Mouse (Mus musculus) liver, embryonic 11.5 days (tissue): Measurements from ENCODE around the gene Hfe2. TPM values are rescaled to one million over a fixed set of nuclear protein-coding genes. Genes with fewer than 3 reads are reported as not detected.

Experiments
- ATAC-seq: fragments of 200-750 bp; cut with Nextera tagmentation; replicated peaks from 2 replicates; pipeline ENCODE4 v1.8.0; 2017; ENCODE audit warnings: moderate number of reproducible peaks, mild to moderate bottlenecking, moderate TSS enrichment, moderate library complexity; ENCODE audit not compliant: low FRiP score
- DNase-seq: peaks from one replicate; pipeline ENCODE4 v3.0.0-alpha.2; 2017; ENCODE audit warnings: low spot score
- H3K27ac ChIP-seq: fragments of 300-500 bp; sonication (generic); 2 replicates; pipeline ENCODE4 v1.5.1; 2014; ENCODE audit warnings: mild to moderate bottlenecking, low read depth, low read length, control low read depth
- H3K27me3 ChIP-seq: fragments of 300-500 bp; sonication (generic); replicated peaks from 2 replicates; pipeline ENCODE4 v1.6.1; 2014; ENCODE audit warnings: low read length, mixed read lengths; ENCODE audit not compliant: control insufficient read depth, insufficient read depth
- H3K36me3 ChIP-seq: fragments of 300-500 bp; sonication (generic); 2 replicates; pipeline ENCODE4 v1.6.1; 2014; ENCODE audit warnings: mild to moderate bottlenecking, low read length, moderate library complexity, mixed read lengths; ENCODE audit not compliant: control insufficient read depth, insufficient read depth
- H3K4me1 ChIP-seq: fragments of 300-500 bp; sonication (generic); replicated peaks from 2 replicates; pipeline ENCODE4 v1.6.1; 2014; ENCODE audit warnings: low read length, mixed read lengths; ENCODE audit not compliant: control insufficient read depth, insufficient read depth
- H3K4me2 ChIP-seq: fragments of 300-500 bp; sonication (generic); 2 replicates; pipeline ENCODE4 v1.6.1; 2014; ENCODE audit warnings: mild to moderate bottlenecking, control low read depth, moderate library complexity
- H3K4me3 ChIP-seq: fragments of 300-500 bp; sonication (generic); 2 replicates; pipeline ENCODE4 v1.5.1; 2014; ENCODE audit warnings: low read depth, low read length, control low read depth
- H3K9ac ChIP-seq: fragments of 300-500 bp; sonication (generic); 2 replicates; pipeline ENCODE4 v1.6.1; 2014; ENCODE audit warnings: low read depth, low read length, control low read depth
- H3K9me3 ChIP-seq: fragments of 300-500 bp; sonication (generic); 2 replicates; pipeline ENCODE4 v1.6.1; 2016; ENCODE audit warnings: low read length, inconsistent platforms, mixed read lengths; ENCODE audit not compliant: control insufficient read depth
- WGBS: fragments of 180-500 bp; shearing (Covaris S2); extraction: QIAGEN DNeasy Blood & Tissue Kit; methylation state at CpG from one replicate; pipeline ENCODE4 v1.1.7; 2014; 5-methylcytosine and 5-hydroxymethylcytosine counted together
- polyA plus RNA-seq: library from polyadenylated mRNA; unstranded; fragments of >200 nt; fragmentation: Nextera tagmentation; extraction: Ambion mirVana; gene quantifications from 2 replicates; pipeline ENCODE4 v1.2.1, GENCODE M21; 2014

Gene Hfe2
- polyA plus RNA-seq, 1 experiment from 2014 or later, result 0.32 TPM

DNA sequence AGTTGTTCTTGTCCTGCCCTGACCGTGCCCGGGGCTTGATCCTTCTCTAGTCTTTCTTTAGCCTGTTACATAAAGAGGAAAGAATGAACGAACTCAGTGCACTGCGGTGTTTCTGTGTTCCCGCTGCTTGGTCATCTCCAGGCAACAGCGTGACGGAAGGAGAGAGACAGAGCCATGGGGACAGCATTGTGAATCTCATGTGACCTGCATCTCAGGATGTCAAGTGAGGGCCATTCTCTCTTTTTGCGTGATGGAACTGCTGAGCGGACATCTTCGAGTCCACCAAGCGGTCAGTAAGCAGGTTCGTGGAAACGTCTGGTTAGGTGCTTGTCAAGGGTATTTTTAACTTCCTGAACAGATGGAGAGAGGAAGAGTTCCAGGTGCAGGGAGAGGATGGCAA is 44.5 kb downstream of the Hfe2 start:
- Histone ChIP-seq H3K4me3 (no peak overlapping the region), H3K4me2 (no peak overlapping the region), H3K4me1 (peaks cover 25% of the 10 kb centered on the region), H3K36me3 (no peaks in the 10 kb centered on the region), H3K9ac (no peak overlapping the region), H3K9me3 (no peaks in the 10 kb centered on the region), H3K27ac (no peak overlapping the region), H3K27me3 (no peaks in the 10 kb centered on the region)
- 92% methylated on average over 13 of the region's 13 CpGs for WGBS
- DNase-seq, result no peak
- ATAC-seq, result no peak

DNA sequence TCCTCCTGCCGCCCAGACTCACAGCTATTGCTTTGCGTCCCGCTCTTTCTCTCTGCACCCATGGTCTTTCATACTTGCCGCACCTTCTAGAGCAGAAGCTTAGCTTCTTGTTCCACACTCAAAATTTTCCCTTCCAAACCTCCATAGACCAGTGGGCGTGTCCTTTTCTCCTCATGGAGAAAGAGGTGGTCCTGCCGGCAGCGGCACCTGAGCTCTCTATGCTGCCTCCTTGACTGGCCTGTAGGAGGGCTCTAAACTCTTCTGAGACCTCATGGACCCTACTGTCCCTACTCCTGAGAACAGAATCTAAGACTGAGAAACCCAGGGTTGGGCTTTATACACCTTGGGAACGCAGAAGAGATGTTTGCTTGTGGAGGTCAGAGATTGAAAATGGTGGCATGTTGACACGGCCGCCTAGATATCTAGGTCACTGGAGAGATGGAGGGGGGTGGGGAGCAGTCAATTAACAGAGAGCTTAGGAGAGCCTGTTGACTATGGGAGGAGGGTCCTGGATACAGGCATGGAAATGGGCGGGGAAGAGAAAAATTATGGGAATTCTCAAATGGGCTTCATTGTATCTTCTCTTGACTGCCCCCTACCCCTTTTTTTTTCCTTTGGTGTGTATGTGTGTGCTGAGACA is 45.1 kb downstream of the Hfe2 start:
- Histone ChIP-seq H3K9me3 (no peaks in the 10 kb centered on the region), H3K27me3 (no peaks in the 10 kb centered on the region), H3K4me3 (no peak overlapping the region), H3K36me3 (no peaks in the 10 kb centered on the region), H3K4me2 (no peak overlapping the region), H3K27ac (peak overlapping the region; percentile 34; the same call in 1 of the 2 replicates), H3K4me1 (peaks cover 22% of the 10 kb centered on the region), H3K9ac (no peak overlapping the region)
- DNase-seq (no peak), ATAC-seq (no peak)
- WGBS, result 84% methylated on average over 11 of the region's 11 CpGs

DNA sequence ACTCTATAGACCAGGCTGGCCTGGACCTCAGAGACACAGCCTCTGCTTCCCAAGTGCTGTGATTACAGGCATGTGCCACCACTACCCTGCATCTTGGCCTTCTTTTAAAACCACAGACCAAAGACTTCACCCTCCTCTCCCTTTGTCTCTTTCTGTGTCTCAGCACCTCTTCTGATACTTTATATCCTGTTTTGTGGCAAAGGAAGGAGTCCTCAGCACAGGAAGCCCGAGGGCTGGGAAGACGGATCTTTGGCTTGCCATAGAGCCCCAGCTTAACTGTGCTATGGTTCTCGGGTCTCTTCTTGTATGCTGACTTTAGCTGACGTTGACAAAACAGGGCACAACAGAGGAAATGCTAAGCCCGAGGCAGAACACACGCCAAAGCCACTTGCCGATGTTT is 45.7 kb downstream of the Hfe2 start:
- Histone ChIP-seq H3K9me3 (no peaks in the 10 kb centered on the region), H3K36me3 (no peaks in the 10 kb centered on the region), H3K4me3 (no peak overlapping the region), H3K4me1 (peaks cover 22% of the 10 kb centered on the region), H3K27me3 (no peaks in the 10 kb centered on the region), H3K27ac (peak overlapping the region; percentile 34; the same call in 1 of the 2 replicates), H3K9ac (no peak overlapping the region), H3K4me2 (no peak overlapping the region)
- ATAC-seq (no peak), DNase-seq (no peak)
- 58% methylated on average over 7 of the region's 7 CpGs for WGBS

DNA sequence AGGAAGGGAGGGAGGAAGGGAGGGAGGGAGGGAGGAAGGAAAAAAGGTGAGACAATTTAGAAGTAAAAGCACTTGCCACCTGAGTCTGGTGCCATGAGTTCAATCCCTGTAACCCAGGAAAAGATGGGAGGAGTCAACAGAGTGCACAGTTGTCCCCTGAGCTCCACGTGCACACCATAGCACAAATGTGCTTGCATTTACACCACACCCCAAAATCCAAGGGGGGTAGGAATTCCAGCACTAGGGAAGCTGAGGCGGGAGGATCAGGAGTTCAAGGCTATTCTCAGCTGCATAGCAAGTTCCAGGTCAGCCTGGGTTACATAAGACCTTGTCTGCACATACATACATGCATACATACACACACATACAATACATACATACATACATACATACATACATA is 46.4 kb downstream of the Hfe2 start:
- 62% methylated on average over 2 of the region's 2 CpGs for WGBS
- H3K27me3 ChIP-seq, result no peaks in the 10 kb centered on the region
- no peak overlapping the region for H3K4me3 ChIP-seq
- H3K4me1 ChIP-seq, result peaks cover 25% of the 10 kb centered on the region
- H3K4me2 ChIP-seq, result no peak overlapping the region
- no peaks in the 10 kb centered on the region for H3K36me3 ChIP-seq
- H3K27ac ChIP-seq, result no peak overlapping the region
- no peak overlapping the region for H3K9ac ChIP-seq
- DNase-seq (no peak), ATAC-seq (no peak)
- H3K9me3 ChIP-seq, result no peaks in the 10 kb centered on the region

DNA sequence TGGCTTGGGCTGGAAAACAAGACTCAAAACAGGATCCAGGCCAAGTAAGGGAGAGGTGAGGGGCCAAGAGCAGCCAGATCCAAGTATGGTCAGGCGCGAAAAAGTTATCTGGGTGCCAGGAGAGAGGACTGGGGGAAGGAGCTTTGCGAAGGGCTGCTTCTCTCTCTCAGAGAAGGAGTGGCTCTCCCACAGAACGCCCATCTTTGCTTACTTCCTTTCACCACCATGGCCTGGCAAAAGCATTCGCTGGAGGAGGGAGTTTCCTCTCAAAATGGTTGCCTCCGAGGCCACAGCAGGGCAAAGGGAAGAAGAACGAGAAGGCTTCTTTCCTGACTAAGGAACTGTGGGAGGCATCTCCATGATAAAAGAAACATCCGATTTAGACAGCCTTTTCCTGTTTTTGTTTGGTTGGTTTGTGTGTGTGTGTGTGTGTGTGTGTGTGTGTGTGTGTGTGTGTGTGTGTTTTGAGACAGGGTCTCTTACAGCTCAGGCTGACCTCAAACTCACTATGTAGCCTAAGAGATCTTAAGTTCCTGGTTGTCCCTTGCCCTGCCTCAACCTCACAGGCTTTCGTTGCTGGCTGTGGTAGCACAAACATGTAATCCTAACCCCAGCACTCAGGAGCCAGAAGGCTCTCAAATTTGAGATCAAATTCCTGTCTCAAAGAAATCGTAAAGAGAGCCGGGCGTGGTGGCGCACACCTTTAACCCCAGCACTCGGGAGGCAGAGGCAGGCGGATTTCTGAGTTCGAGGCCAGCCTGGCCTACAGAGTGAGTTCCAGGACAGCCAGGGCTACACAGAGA is 47.1 kb downstream of the Hfe2 start:
- DNase-seq (no peak), ATAC-seq (no peak)
- Histone ChIP-seq H3K27me3 (no peaks in the 10 kb centered on the region), H3K4me3 (no peak overlapping the region), H3K4me2 (no peak overlapping the region), H3K9ac (0 out of 2 replicates have a peak overlapping the region, but pooled peaks have one; percentile 20), H3K9me3 (no peaks in the 10 kb centered on the region), H3K4me1 (peaks cover 32% of the 10 kb centered on the region), H3K36me3 (no peaks in the 10 kb centered on the region), H3K27ac (peak overlapping the region; percentile 38)
- WGBS, result 59% methylated on average over 16 of the region's 16 CpGs

DNA sequence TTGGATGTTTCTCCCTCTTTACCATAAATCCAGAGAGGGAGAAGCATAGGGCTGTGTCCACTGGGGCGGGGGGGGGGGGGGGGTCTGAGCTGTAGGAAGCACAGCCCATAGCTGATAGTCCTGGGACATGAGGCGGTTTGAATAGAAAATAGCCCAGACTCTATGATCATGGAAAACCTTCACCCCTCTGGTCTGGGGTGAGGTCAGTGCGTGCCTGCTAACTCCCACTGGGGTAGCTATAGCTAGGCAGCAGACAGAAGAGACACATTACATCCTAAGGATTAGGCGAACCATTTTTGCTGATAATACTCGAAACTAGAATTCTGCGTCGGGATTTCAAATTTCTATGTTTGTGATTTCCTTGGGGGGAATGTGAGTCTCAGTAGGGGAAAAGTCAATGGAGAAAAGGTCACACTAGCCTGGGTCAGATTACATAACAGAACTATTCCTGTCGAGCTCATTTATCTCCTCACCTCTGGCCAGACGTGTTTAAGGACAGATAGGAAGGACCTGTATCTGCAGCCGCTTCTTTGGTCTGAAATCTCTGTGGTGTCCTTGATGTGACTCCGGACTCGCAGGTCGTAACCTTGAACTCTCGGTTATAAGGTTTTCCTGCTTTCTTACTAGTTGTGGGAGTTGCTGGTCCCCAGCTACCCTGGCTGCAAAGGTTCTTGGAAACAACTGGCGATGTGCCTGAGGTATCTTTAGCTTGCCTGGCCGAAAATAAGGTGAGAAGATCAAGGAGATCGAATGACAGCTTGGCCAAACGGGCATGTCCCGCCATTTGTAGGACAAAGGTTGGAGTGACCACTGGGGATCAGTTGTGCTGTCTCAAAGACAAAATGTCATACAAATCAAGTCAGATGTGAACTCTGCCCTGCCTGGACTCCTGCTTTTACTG is 48.9 kb downstream of the Hfe2 start:
- Histone ChIP-seq H3K9ac (no peak overlapping the region), H3K27me3 (no peaks in the 10 kb centered on the region), H3K4me2 (no peak overlapping the region), H3K27ac (no peak overlapping the region; the same call in 1 of the 2 replicates), H3K4me1 (peaks cover 34% of the 10 kb centered on the region), H3K36me3 (no peaks in the 10 kb centered on the region), H3K4me3 (no peak overlapping the region), H3K9me3 (no peaks in the 10 kb centered on the region)
- ATAC-seq (no peak), DNase-seq (no peak)
- WGBS, result 59% methylated on average over 19 of the region's 19 CpGs

DNA sequence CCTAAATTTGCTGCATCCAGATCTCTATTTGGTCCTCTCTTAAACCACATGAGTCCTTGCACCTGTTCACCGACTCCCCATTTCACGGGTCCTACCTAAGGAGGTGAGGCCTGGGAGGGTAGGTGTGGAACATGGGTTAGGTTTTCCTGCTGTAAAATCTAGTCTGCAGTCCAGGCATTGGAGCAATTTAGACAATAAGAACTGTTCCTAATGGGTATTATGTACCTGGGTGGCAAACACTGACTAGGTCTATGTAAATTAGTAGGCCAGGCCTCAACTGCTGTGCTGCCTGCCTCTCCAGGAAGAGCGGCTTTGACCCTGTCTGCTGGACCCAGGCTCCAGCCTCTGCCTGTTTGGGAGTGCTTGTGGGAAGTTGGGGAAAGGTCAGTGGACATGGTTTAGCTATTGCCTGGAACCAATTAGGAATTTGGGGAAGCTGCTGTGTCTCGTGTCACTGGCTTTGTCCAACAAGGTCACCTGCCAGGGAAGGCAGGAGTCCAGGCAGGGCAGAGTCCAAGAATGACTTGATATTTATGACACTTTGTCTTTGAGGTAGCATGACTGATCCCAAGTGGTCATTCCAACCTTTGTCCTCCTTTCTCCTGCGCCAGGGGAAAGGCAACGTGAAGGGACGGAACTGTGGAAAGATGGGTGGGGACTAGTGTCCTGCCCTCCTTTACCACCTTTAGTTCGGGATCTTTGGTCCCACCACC is 50.5 kb downstream of the Hfe2 start:
- Histone ChIP-seq H3K9ac (no peak overlapping the region; the same call in 1 of the 2 replicates), H3K36me3 (no peaks in the 10 kb centered on the region), H3K27ac (no peak overlapping the region), H3K4me3 (no peak overlapping the region), H3K9me3 (no peaks in the 10 kb centered on the region), H3K4me1 (peaks cover 42% of the 10 kb centered on the region), H3K27me3 (no peaks in the 10 kb centered on the region), H3K4me2 (peak overlapping the region; percentile 79)
- WGBS, result 83% methylated on average over 8 of the region's 8 CpGs
- ATAC-seq, result no peak
- DNase-seq, result no peak
